Mouse (Mus musculus) E14TG2a.4 (cell line): ENCODE measurements around the gene Zfyve28.

Source experiments
- CTCF ChIP-seq: conservative IDR thresholded peaks from 2 replicates; pipeline ENCODE4 v1.5.1; 2014; ENCODE audit warnings: low read length
- NANOG ChIP-seq: IDR thresholded peaks from 2 replicates; pipeline ENCODE4 v1.6.1; 2014; ENCODE audit warnings: borderline replicate concordance, low read length, mixed read lengths

GRCm38 (mm10) chr5:34195786-34196185 lies 92.5 kb downstream of the Zfyve28 start:
- TF ChIP-seq CTCF (no peak), NANOG (no peak)
